Mouse (Mus musculus) heart, embryonic 14.5 days (tissue): ENCODE data around the gene 5730596B20Rik. TPM values are rescaled to one million over a fixed set of nuclear protein-coding genes. Genes with fewer than 3 reads are reported as not detected.

ENCODE experiments used
- ATAC-seq: fragments of 200-750 bp; cut with Nextera tagmentation; 2 replicates; pipeline ENCODE4 v1.8.0; 2017; ENCODE audit warnings: low read depth, moderate TSS enrichment; ENCODE audit not compliant: insufficient number of reproducible peaks, insufficient read depth, low FRiP score
- H3K27ac ChIP-seq, 2 experiments: fragments of 200-500 bp in 1 of 2; fragments of 300-500 bp in 1 of 2; sonication (generic) in 1 of 2; replicated peaks in 1 of 2; 2 replicates each; pipeline ENCODE4 v1.5.1; 2012 to 2014; ENCODE audit warnings: low read depth in 2 of 2, low read length in 2 of 2, control low read depth in 1 of 2, mild to moderate bottlenecking in 1 of 2, mixed read lengths in 1 of 2; ENCODE audit not compliant: control insufficient read depth in 1 of 2, insufficient read depth in 1 of 2
- H3K27me3 ChIP-seq: fragments of 300-500 bp; sonication (generic); 2 replicates; pipeline ENCODE4 v1.6.1; 2014; ENCODE audit warnings: mild to moderate bottlenecking, low read length, control low read depth; ENCODE audit not compliant: control insufficient read depth, insufficient read depth
- H3K36me3 ChIP-seq: fragments of 300-500 bp; sonication (generic); 2 replicates; pipeline ENCODE4 v1.6.1; 2014; ENCODE audit warnings: mild to moderate bottlenecking, control low read depth, low read length, mixed read lengths; ENCODE audit not compliant: control insufficient read depth, insufficient read depth
- H3K4me1 ChIP-seq, 2 experiments: fragments of 200-500 bp in 1 of 2; fragments of 300-500 bp in 1 of 2; sonication (generic) in 1 of 2; 2 replicates each; pipeline ENCODE4 v1.6.1; 2012 to 2014; ENCODE audit warnings: low read length in 2 of 2, control low read depth in 1 of 2, mixed read lengths in 1 of 2; ENCODE audit not compliant: control insufficient read depth in 2 of 2, insufficient read depth in 2 of 2
- H3K4me2 ChIP-seq: fragments of 300-500 bp; sonication (generic); 2 replicates; pipeline ENCODE4 v1.6.1; 2014; ENCODE audit warnings: mild to moderate bottlenecking, low read length
- H3K4me3 ChIP-seq, 2 experiments: fragments of 200-500 bp in 1 of 2; fragments of 300-500 bp in 1 of 2; sonication (generic) in 1 of 2; 2 replicates each; pipeline ENCODE4 v1.5.1; 2012 to 2014; ENCODE audit warnings: low read length in 2 of 2, mild to moderate bottlenecking in 2 of 2, control low read depth in 1 of 2, low read depth in 1 of 2, moderate library complexity in 1 of 2; ENCODE audit not compliant: control insufficient read depth in 1 of 2, insufficient read depth in 1 of 2
- H3K9ac ChIP-seq: fragments of 300-500 bp; sonication (generic); 2 replicates; pipeline ENCODE4 v1.6.1; 2014; ENCODE audit warnings: mild to moderate bottlenecking, low read length
- H3K9me3 ChIP-seq: fragments of 300-500 bp; sonication (generic); 2 replicates; pipeline ENCODE4 v1.6.1; 2016; ENCODE audit warnings: low read length, control low read depth; ENCODE audit not compliant: control insufficient read depth
- WGBS: fragments of 180-500 bp; shearing (Covaris S2); extraction: QIAGEN DNeasy Blood & Tissue Kit; methylation state at CpG from one replicate; pipeline ENCODE4 v1.1.7; 2014; 5-methylcytosine and 5-hydroxymethylcytosine counted together
- polyA plus RNA-seq: library from polyadenylated mRNA; unstranded; fragments of >200 nt; fragmentation: Nextera tagmentation; extraction: Ambion mirVana; gene quantifications from 2 replicates; pipeline ENCODE4 v1.2.1, GENCODE M21; 2014

5730596B20Rik gene
- polyA plus RNA-seq, 1 experiment from 2014 or later, result not detected

GRCm38 (mm10) chr6:52220865-52221310 lies 43.6 kb downstream of the 5730596B20Rik start:
- peak overlapping the region; percentile 97 for H3K4me2 ChIP-seq
- no peak for ATAC-seq
- no peaks in the 10 kb centered on the region for H3K36me3 ChIP-seq
- peaks cover 2 to 14% of the 10 kb centered on the region in 2 experiments; a peak in 1 of 4 replicates for H3K4me1 ChIP-seq
- H3K4me3 ChIP-seq, result peak overlapping the region; percentile 56 to 61; a peak in 3 of 4 replicates
- no peak overlapping the region for H3K27ac ChIP-seq
- H3K27me3 ChIP-seq, result peaks cover 100% of the 10 kb centered on the region
- WGBS, result 9% methylated on average over 12 of the region's 12 CpGs
- no peaks in the 10 kb centered on the region for H3K9me3 ChIP-seq
- H3K9ac ChIP-seq, result no peak overlapping the region

DNA sequence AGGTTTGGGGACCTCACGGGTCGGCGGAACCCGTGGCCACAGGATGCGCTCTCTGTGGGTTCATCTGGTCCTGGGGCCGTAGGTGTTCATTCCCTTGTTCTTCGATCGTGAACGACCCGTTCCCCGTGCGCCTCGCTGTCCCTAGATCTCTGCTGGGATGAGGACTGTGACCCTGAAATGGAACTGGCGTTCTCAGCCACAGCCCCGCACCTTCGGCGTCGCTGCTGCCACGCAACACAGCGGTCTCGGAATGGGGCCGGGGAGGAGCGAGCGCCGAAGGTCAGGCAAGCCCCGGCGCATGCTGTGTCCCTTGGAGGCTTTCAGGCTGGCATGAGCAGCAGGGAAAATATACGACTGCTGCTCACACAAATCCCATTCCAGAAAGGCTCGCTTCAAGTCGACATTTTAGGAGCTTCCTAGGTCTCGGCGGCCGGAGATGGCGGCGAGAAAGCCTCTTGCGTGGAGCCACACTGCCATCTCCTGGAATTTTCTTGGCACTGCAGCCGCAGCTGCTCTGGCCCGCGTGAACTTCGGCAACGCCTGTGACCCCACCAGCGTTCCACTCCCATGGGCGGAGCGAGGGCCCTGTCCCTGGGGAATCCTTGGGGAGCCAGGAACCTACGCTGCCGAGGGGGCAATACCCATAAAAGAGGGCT lies 44.2 kb downstream of the 5730596B20Rik start, which contains the start of gene Hoxa7:
TSS of gene Hoxa7 (minus strand) at position 518 of the 656 bp plus-strand sequence.
- no peaks in the 10 kb centered on the region for H3K9me3 ChIP-seq
- H3K27ac ChIP-seq, result no peak within 1 kb of the TSS
- H3K9ac ChIP-seq, result peak within 1 kb of the TSS; percentile 57
- WGBS, result 2% methylated on average over 44 of the region's 46 CpGs
- peak; percentile 57 for ATAC-seq
- no peaks in the 10 kb centered on the region for H3K36me3 ChIP-seq
- H3K4me2 ChIP-seq, result peak within 1 kb of the TSS; percentile 97
- H3K4me1 ChIP-seq, result peaks cover 2 to 14% of the 10 kb centered on the region in 2 experiments; a peak in 1 of 4 replicates
- H3K4me3 ChIP-seq, result peak within 1 kb of the TSS; percentile 56 to 61
- H3K27me3 ChIP-seq, result peaks cover 100% of the 10 kb centered on the region

- Histone ChIP-seq H3K4me2 (peak overlapping the region; percentile 97), H3K9ac (no peak overlapping the region), H3K27me3 (peaks cover 100% of the 10 kb centered on the region), H3K27ac (no peak overlapping the region), H3K9me3 (no peaks in the 10 kb centered on the region), H3K36me3 (no peaks in the 10 kb centered on the region), H3K4me3 (peak overlapping the region; percentile 12 to 56; a peak in 3 of 4 replicates), H3K4me1 (peaks cover 2 to 10% of the 10 kb centered on the region in 2 experiments; a peak in 1 of 4 replicates)
- 10% methylated on average over 21 of the region's 21 CpGs for WGBS
- ATAC-seq, result no peak
These were observed 44.8 kb downstream of the 5730596B20Rik start for GRCm38 (mm10) chr6:52221993-52222685.

DNA sequence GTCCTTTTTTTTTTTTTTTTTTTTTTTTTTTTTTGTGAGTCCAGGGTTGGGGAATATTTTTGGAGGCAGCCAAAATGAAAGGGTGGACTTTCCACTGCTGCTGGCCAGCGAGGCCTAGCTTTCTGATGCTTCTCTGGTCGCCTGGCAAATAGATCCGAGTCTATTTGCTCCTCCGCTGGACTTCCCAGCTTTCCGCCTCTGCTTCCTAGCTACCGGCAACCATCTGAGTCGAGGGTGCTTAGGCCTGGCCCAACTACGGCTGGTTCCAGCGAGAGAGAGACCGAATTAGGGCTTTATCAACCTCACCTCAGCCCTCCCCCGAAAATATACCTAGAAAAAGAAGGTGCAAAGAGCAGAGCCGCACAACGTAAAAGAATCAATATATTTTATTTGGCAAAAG lies 45.4 kb downstream of the 5730596B20Rik start:
- H3K4me2 ChIP-seq, result no peak overlapping the region
- no peak overlapping the region for H3K9ac ChIP-seq
- H3K9me3 ChIP-seq, result no peaks in the 10 kb centered on the region
- no peak for ATAC-seq
- no peak overlapping the region for H3K4me3 ChIP-seq
- H3K4me1 ChIP-seq, result peaks cover 2 to 6% of the 10 kb centered on the region in 2 experiments; a peak in 1 of 4 replicates
- WGBS, result 19% methylated on average over 13 of the region's 13 CpGs
- H3K27me3 ChIP-seq, result peaks cover 100% of the 10 kb centered on the region
- H3K36me3 ChIP-seq, result no peaks in the 10 kb centered on the region
- no peak overlapping the region for H3K27ac ChIP-seq

- peaks cover 2 to 6% of the 10 kb centered on the region in 2 experiments; a peak in 1 of 4 replicates for H3K4me1 ChIP-seq
- 3% methylated on average over 24 of the region's 24 CpGs for WGBS
- no peaks in the 10 kb centered on the region for H3K9me3 ChIP-seq
- ATAC-seq, result no peak
- H3K4me3 ChIP-seq, result no peak overlapping the region
- H3K36me3 ChIP-seq, result no peaks in the 10 kb centered on the region
- no peak overlapping the region for H3K9ac ChIP-seq
- peaks cover 99% of the 10 kb centered on the region for H3K27me3 ChIP-seq
- H3K27ac ChIP-seq, result no peak overlapping the region
- H3K4me2 ChIP-seq, result no peak overlapping the region
These were observed 46.9 kb downstream of the 5730596B20Rik start for GRCm38 (mm10) chr6:52223939-52224760.

DNA sequence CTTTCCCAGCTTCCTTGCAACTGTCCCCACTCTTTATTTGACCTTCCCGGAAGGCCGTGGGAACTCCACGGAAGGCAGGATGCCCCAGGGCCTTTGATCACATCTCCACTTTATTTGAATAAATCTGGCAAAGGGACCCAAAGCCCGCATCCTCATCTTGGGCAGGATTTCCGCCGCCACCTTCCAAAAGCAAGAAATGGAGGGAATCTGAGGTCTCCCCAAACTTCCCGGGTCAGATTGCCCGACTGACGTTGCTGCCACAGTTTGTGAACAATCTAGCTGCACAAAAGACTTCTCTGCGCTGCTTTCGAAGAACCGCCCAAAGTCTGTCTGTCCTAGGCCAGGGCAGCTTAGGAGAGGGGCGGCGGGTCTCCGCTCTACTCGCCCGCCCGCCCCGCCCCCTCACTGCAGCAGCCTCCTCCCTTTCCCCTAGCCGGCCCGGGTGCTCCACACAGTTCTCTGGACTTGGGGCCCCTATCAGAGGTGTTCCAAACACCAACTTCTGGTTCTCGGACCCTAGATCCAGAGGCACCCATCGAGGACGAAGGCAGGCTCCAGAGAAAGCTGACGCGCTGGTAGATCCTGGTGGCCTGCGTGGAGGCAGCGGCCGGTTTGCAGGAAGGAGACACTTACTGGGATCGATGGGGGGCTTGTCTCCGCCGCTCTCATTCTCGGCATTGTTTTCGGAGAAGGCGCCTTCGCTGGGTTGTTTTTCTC lies 47.8 kb downstream of the 5730596B20Rik start:
- Histone ChIP-seq H3K27me3 (peaks cover 99% of the 10 kb centered on the region), H3K4me2 (no peak overlapping the region), H3K4me1 (peaks cover 2 to 6% of the 10 kb centered on the region in 2 experiments; a peak in 1 of 4 replicates), H3K9ac (no peak overlapping the region), H3K4me3 (peak overlapping the region in 1 of 2 experiments; percentile 7; a peak in 1 of 4 replicates), H3K9me3 (no peaks in the 10 kb centered on the region), H3K36me3 (no peaks in the 10 kb centered on the region), H3K27ac (no peak overlapping the region)
- 3% methylated on average over 36 of the region's 36 CpGs for WGBS
- ATAC-seq, result no peak
